Mouse (Mus musculus): ENCODE measurements at regions not wholly inside any gene's neighbourhood (a gene's known extent, or its start where the extent isn't known, plus 50 kb on each side); places are given as distances from the start of the nearest gene placed in this dataset.

GRCm38 (mm10) chr8:32958331-32958730 lies 470.2 kb upstream of the 5930422O12Rik start:
- DNase-seq (ENCODE audit: low spot score in 2 of 2), result no peak
- TF ChIP-seq CTCF (conservative IDR thresholded peaks at IDR 0.05), result no peak
- no peak overlapping the region for H3K27ac ChIP-seq
- no peak overlapping the region for H3K4me3 ChIP-seq

DNA sequence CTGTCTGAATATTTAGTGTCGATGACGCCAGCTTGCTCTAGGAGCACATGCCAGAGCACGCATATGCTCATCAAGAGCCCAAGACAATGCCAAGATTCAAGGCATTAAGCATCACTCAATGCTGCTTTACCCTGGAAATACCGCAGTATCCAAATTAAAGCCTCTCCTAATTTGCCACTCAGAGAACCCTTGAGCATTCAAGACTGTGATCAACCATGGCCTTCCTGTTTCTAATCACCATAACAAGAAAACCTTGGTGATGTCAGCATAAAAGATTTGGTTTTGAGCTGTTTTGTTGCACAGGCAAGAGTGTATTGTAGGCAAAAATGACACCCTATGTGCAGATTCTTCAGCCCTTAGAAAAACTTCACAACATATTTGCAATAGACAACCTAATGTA lies 469.7 kb upstream of the 5930422O12Rik start:
- no peak for DNase-seq (ENCODE audit: low spot score in 2 of 2)
- no peak for TF ChIP-seq CTCF (conservative IDR thresholded peaks at IDR 0.05)
- no peak overlapping the region for H3K27ac ChIP-seq
- H3K4me3 ChIP-seq, result no peak overlapping the region

- DNase-seq (ENCODE audit: low spot score in 2 of 2), result peak in 1 of 2 experiments; percentile 8
- Histone ChIP-seq H3K4me3 (no peak overlapping the region), H3K27ac (no peak overlapping the region)
- no peak for TF ChIP-seq CTCF (conservative IDR thresholded peaks at IDR 0.05)
Observed at GRCm38 (mm10) chr8:32959326-32960064, 469.0 kb upstream of the 5930422O12Rik start.

- Histone ChIP-seq H3K27ac (no peak overlapping the region), H3K4me3 (no peak overlapping the region)
- no peak for DNase-seq (ENCODE audit: low spot score in 2 of 2)
- no peak for TF ChIP-seq CTCF (conservative IDR thresholded peaks at IDR 0.05)
Observed at GRCm38 (mm10) chr8:32990216-32990615, 438.3 kb upstream of the 5930422O12Rik start.

DNA sequence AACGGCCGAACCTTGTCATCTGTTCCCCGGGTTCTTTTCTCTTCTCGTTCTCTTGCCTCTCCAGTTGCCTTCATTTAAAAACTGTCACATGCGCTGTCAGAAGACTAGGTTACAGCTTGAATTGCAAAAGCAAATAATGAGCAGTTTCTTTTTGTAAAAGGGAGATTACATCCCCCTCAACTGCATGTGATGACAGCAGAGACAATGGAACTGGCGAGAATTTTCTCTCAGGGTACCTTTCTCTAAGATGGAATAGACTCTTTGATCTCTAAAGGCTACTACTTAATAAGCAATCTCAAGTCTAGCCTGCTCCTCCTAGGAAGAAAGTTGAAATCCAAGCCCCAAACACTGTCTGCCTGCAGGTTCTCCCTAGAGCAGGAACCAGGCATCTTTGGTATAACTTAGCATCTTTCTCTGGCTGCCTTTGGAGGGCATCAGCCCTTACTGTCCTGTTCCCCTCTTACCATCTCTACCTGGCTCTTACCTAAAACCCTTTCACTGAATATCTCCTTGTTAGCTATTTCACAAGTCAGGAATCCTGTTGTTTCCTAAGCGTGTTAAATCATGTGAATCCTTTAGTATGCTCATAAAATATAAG lies 424.4 kb upstream of the 5930422O12Rik start:
- Histone ChIP-seq H3K4me3 (peak overlapping the region; percentile 13), H3K27ac (no peak overlapping the region)
- TF ChIP-seq CTCF (conservative IDR thresholded peaks at IDR 0.05), result no peak
- no peak for DNase-seq (ENCODE audit: low spot score in 2 of 2)

- Histone ChIP-seq H3K4me3 (no peak overlapping the region), H3K27ac (no peak overlapping the region)
- no peak for DNase-seq (ENCODE audit: low spot score in 2 of 2)
- no peak for TF ChIP-seq CTCF (conservative IDR thresholded peaks at IDR 0.05)
Observed at GRCm38 (mm10) chr8:33004570-33004969, 423.9 kb upstream of the 5930422O12Rik start.

DNA sequence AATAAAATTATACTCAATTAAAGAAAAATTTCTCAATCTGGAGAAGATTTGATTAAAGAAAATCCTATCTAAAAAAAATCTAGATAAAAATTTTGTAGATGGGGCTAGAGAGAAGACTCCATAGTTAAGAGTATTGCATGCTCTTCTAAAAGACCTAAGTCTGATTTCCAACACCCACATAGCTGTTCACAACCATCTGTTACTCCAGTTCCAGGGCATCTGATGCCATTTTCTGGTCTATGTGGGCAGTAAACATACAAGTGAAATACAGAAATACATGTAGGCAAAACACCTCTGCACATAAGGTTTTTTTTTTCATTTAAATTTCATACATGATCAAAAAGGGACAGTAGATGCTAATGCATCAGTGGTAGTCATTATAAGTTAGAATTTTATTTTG lies 418.4 kb upstream of the 5930422O12Rik start:
- DNase-seq (ENCODE audit: low spot score in 2 of 2), result peak in 1 of 2 experiments; percentile 8
- Histone ChIP-seq H3K27ac (no peak overlapping the region), H3K4me3 (no peak overlapping the region)
- TF ChIP-seq CTCF (conservative IDR thresholded peaks at IDR 0.05), result no peak

GRCm38 (mm10) chr8:33012784-33013183 lies 415.7 kb upstream of the 5930422O12Rik start:
- Histone ChIP-seq H3K27ac (no peak overlapping the region), H3K4me3 (no peak overlapping the region)
- TF ChIP-seq CTCF (conservative IDR thresholded peaks at IDR 0.05), result no peak
- DNase-seq (ENCODE audit: low spot score in 2 of 2), result no peak

DNA sequence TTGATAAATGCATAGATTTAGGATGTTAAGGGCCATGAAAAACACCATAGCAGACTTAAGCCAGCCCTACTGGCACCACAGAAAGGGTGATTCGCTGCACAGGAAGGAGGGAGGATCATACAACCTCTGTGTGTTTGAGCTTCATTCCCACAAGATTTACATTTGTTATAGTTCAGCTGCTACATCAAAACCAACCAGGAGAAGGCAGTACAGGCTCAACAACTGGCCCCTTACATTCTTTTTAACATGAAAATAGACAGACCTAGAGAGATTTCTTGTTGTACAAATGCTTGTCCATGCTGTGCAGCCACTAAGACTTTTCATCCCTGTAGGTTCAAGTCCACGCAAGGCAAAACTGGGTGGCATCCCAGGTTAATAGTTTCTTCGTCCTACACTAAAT lies 412.6 kb upstream of the 5930422O12Rik start:
- no peak overlapping the region for H3K4me3 ChIP-seq
- no peak overlapping the region for H3K27ac ChIP-seq
- no peak for DNase-seq (ENCODE audit: low spot score in 2 of 2)
- TF ChIP-seq CTCF (conservative IDR thresholded peaks at IDR 0.05), result peak; percentile 68

- Histone ChIP-seq H3K4me3 (no peak overlapping the region), H3K27ac (no peak overlapping the region)
- TF ChIP-seq CTCF (conservative IDR thresholded peaks at IDR 0.05), result no peak
- DNase-seq (ENCODE audit: low spot score in 2 of 2), result no peak
Observed at GRCm38 (mm10) chr8:33026973-33027372, 401.5 kb upstream of the 5930422O12Rik start.

DNA sequence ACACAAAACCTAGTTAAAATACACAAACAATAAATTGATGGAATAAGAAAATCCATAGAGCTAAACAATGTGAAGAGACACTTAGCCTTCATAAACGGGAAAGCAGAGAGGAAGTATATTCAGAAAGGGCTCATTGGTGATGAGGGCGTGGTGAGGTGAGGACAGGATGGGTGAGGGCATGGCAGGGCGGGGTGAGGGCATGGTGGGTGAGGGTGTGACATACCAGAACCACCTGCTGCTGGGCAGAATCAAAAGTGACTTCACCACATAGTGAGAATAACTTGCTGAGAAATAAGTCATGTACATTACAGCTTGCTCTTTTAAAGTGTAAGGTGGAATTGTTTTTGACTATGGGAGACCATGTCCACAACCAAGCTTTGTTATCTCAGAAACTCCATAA lies 399.1 kb upstream of the 5930422O12Rik start:
- no peak for DNase-seq (ENCODE audit: low spot score in 2 of 2)
- Histone ChIP-seq H3K27ac (no peak overlapping the region), H3K4me3 (no peak overlapping the region)
- TF ChIP-seq CTCF (conservative IDR thresholded peaks at IDR 0.05), result no peak

- no peak for TF ChIP-seq CTCF (conservative IDR thresholded peaks at IDR 0.05)
- no peak for DNase-seq (ENCODE audit: low spot score in 2 of 2)
- Histone ChIP-seq H3K4me3 (no peak overlapping the region), H3K27ac (no peak overlapping the region)
Observed at GRCm38 (mm10) chr8:33052017-33052416, 376.5 kb upstream of the 5930422O12Rik start.

GRCm38 (mm10) chr8:33065566-33065965 lies 362.9 kb upstream of the 5930422O12Rik start:
- no peak overlapping the region for H3K4me3 ChIP-seq
- DNase-seq (ENCODE audit: low spot score in 2 of 2), result no peak
- no peak for TF ChIP-seq CTCF (conservative IDR thresholded peaks at IDR 0.05)
- H3K27ac ChIP-seq, result no peak overlapping the region

DNA sequence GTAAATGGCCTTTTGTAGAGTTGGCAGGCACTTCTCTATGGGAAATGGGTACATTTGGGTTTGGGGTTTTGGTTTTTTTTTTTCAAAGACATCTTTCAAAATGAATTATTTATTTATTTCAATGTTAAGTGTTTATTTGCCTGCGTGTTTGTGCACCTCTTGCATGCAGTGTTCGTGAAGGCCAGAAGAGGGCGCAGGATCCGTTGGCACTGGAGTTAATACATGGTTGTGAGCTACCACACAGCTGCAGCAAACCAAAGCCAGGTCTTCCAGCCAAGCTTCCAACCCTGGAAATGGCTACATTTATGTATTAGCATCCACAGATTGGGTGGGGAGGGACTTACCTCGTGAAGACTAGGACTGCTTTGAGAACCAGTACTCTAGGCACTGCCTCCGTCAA lies 362.3 kb upstream of the 5930422O12Rik start:
- DNase-seq (ENCODE audit: low spot score in 2 of 2), result no peak
- 0 out of 2 replicates have a peak, but pooled peaks have one; percentile 23 for TF ChIP-seq CTCF (conservative IDR thresholded peaks at IDR 0.05)

More for the DNA sequence above, 362.3 kb upstream of the 5930422O12Rik start:
- Histone ChIP-seq H3K27ac (no peak overlapping the region), H3K4me3 (no peak overlapping the region)
